Mouse (Mus musculus): ENCODE data around the gene Htra3.

The Htra3 gene

DNA sequence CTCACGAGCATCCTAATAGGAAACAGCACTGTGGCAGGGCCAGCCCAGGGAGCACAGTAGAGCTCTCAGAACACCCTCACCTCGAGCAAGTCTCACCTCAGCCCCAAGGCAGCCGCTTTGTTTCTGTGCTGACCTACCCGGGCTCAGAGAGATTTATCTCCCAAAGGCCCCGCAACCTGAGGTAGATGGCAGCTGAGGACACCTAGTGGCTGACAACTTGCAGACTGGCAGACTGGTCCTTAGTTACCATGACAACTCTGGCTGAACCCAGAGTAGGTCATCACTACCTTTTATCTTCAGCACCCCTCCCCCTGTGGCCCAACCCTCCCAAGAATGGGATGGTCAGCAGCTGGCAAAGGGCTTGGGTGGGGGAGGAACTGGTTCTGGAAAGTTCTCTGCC is 16.2 kb upstream of the Htra3 start:
- DNase-seq (ENCODE audit: inconsistent ontology term), result no peak

DNA sequence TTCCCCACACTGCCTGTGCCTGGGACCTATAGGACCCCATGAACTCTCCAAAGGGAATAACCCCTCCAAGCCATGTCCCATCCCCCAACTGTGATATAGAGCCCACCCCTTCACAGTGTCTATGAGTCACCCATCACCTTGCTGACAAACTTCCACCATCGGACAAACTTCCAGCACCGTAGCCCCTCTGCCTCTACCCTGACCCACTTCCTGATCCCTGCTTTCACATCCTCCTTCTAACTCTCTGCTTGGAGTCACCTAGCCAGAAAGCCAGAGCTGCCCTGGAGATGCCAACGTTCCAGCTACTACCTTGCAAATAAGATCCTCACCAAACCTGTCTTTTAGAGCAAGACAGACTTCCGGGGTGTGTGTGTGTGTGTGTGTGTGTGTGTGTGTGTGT is 14.1 kb upstream of the Htra3 start:
- no peak for DNase-seq (ENCODE audit: inconsistent ontology term)

DNA sequence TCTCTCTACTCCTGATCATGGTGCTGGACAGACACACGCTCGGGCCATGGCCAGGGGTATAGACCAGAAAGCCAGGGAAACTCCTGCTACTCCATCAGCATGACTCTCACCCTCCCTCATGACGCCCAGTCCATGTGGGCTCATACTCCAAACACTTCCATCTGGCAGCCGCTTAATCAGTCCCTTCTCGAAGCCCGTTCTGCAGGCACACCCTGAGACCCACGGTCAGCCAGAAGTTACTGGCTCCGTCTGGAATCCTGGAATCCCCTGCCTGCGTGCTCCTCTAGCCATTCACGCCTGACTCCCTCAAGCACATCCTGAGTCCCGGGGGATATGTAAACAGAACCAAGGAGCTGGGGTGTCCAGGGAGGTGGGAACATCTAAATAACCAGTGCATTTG is 11.7 kb upstream of the Htra3 start:
- DNase-seq (ENCODE audit: inconsistent ontology term), result no peak

DNA sequence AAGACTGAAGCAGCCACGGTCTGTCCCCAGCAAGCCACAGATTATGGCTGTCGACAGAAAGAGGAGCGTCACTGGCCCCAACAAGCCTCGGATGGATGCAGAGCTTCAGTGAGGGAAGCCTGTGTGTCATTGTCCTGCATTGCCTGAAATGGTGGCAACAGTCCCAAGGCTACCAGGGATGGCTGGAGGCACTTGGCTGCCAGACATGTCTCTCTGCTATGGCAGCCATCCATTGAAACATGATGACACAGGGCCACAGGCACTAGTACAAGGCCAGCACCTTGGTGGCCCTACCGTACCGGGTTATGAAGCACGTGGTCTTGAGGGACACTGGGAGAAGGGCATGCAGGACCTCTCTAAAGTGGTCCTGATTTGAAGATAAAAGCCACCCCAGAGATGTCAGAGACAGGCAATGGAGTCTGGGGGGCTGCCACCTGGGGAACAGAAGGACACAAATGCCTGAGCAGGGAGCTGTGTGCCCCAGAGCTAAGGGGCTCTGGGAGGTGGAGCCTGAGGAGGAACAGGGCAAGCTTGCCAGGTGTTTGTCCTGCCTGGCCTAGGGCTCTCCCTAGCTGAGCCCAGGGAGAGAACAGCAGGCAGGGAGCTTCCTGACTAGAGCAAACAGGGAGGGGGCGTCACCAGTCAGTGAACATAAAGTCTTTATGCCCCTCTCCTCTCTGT is 11.0 kb upstream of the Htra3 start:
- peak; percentile 81 for DNase-seq (ENCODE audit: inconsistent ontology term)

DNA sequence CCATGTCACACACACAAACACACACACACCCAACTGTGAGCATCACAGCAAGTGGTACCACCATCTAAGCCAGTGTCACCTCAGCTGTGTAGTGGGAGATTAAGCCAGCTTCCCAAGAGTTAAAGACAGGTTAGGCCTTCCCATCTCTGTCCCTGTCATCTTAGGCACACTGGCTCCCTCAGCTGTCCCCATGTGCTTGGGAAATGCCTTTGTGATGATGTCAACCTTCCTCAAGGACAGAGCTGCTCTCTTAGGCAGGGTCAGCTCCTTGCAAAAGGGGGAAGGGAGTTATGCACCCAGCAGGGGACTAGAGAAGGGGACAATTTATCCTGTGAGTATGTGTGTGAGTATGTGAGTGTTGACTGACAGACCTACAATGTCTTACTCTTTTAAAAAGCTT is 9.8 kb upstream of the Htra3 start:
- no peak for DNase-seq (ENCODE audit: inconsistent ontology term)

DNA sequence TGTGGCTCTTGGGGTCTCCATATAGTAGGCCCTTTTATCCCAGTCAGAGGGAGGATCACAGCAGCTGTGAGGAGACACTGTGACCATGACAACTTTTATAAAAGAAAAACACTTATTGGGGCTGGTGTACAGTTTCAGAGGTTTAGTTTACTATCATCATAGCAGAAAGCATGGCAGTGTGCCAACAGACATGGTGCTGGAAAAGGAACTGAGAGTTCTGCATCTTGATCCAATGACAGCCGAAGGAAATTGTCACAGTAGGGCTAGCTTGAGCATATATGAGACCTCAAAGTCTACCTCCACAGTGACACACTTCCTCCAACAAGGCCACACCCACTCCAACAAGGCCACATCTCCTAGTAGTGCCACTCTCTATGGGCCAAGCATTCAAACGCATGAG is 9.3 kb upstream of the Htra3 start:
- DNase-seq (ENCODE audit: inconsistent ontology term), result no peak

DNA sequence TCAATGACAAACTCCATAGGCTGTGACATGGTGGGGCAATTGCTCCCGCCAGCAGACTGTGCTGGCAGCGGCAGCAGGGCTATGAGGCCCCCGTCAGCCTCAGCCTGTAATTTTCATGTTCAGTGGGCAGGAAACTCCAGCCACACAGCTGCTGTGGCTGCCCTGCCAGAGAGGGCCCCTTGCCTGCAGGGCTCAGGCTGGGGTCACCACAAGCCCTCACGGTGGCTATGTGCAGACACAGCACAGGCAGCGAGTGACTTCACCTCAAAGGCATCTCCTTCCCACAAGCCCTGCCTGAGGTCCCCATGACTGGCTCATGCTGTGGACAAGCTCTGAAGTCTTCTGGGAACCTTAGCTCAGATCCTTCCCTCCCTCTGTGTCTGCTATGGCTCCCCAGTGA is 7.5 kb upstream of the Htra3 start:
- peak; percentile 92 for DNase-seq (ENCODE audit: inconsistent ontology term)

DNA sequence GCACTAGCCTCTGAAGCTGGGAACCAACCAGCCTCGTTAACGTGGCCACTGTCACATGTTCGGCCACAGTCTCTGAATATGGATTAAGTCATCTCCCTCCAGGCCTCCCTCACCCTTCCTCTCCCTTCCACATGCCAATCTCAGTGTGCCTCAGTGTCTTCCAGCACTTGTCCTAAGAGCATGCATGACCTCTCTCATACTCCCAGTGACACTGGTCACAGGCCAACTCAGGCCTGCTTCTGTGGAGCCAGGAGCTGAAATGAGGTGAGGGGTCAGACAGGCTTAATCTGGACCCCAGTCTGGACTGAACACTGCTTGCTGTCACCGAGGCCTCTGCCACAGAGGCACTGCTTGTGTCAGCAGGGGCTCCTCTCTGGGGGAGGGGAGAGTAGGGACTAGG is 6.8 kb upstream of the Htra3 start:
- DNase-seq (ENCODE audit: inconsistent ontology term), result no peak

DNA sequence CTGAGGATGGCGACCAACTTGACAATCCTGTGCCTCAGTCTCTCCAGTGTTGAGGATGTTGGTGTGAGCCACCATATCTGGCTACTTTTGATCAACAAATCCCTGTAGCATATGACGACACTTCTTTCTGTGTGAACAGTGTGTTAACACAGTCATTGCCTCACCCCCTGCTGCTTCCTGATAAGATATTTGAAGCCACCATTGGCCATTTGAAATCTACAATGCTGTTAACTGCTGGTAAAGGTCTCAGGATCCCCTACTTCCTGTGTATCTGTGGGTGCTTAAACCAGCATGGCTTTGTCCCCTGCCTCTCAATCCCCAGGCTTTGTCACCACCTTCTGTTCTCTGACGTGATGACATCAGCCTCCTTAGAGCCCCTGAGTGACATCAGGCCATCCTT is 5.5 kb upstream of the Htra3 start:
- DNase-seq (ENCODE audit: inconsistent ontology term), result no peak

DNA sequence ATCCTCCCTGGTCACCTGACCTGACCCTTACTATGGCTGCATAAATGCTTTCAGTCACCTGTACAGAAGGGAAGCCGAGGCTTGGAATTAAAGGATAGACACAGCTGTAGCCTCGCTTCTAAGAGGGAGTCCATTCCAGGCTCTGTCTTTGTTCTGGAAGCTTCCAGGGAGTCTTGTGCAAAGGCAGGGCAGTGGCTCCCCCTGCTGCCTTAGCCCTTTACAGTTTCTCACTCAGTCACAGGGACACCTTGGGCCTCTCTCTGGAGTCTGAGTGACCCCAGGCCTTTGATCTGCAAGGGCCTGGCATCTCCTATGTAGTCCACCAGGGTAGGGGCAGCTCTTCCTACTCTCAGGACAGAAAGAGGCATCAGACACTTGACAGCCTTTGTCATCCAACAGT is 1.4 kb upstream of the Htra3 start:
- DNase-seq (ENCODE audit: inconsistent ontology term), result no peak

DNA sequence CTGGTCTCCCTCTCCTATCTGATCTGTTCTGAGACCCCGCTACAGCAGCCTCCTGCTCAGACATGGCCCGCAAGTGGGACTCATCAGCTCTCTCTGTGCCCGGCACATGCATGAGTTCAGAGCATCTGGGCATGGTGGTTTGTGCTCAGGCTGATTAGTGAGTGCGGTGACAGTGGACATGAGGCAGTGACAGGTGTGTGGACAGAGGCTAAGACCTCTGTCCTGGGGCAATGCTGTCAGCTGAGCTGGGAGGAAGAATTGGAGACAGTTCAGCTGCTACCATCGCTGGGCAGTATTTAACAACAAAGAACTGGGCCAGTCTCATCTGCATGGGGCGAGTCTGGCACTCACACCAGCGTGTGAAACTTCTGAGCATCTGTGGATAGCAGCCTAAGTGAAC is 2.6 kb downstream of the Htra3 start:
- DNase-seq (ENCODE audit: inconsistent ontology term), result no peak

DNA sequence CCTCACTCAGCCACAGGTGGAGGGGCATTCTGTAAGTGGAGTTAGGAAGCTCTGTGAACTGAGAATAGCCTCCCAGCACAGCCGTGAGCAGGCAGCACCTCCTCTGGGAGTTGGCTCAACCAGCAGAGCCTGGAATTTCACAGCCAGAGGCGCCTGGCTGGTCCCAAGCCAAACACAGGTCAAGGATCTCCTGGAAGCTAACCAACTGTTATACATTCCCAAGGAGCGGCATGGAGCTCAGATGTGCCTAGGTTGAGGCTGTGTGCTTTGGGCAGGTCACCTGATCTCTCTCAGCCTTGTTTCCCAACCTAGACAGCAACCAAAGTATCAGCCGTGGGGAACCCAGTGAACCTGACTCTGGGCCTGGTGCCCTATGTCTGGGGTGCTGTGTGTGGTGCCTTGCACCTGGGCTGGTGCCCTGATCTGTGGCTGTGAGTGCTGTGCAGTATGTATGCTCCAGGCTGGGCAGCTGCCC is 5.5 kb downstream of the Htra3 start:
- peak; percentile 65 for DNase-seq (ENCODE audit: inconsistent ontology term)

DNA sequence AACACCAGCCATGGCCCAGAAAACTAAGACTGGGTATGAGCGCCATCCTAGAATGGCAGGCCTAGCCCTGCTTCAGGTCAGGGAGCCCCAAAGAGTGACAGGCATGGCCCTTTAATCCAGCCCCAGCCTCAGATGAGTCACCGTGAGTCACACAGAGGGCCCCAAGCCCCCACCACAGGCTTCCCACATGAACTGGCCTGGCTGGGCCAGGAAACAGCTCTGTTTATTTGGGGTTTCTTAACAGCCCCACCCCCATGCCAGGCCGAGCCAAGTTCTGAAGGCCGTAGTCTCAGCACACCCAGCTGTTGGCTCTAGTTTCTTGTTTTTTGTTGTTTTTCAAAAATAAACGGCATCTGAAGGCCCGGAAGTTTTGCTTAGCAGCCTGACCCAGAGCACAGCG is 6.5 kb downstream of the Htra3 start:
- DNase-seq (ENCODE audit: inconsistent ontology term), result peak; percentile 97

DNA sequence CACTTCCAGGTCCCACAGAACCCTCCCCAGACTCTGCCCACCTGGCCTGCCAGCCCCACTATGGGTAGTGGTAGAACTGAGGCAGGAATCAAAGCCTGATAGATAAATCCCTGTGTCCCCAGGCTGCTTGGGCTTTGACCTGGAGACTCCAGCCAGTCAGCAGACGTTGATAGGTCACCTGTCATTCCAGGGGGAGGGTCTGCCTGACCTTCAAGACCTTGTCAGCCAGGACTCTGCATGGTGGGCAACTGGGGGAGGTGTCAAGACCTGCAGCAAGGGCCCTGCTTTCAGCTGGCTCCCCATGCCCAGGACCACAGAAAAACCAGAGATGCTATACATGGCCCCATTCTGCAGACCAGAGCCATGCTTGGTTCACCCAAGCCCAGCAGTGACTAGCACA is 7.0 kb downstream of the Htra3 start:
- no peak for DNase-seq (ENCODE audit: inconsistent ontology term)

DNA sequence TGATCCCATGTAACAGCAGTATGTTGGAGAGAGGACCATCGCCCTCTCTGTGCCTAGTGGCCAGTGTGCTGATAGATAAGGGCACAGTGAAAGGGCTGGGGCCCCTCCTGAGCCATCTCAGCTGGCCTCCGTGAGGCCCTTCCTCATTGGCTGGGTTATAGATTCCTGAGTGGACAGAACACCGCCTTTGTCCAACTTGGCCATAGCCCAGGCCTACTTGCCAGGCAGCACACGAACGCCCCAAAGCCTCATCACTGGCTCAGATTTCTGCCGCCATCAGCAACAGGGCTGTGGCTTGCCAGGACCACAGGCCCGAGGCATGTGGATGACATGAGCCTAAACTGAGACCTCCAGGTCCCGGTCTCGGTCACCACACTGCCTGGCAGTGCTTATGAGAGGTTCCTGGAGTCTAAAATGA is 8.1 kb downstream of the Htra3 start:
- DNase-seq (ENCODE audit: inconsistent ontology term), result peak; percentile 92

DNA sequence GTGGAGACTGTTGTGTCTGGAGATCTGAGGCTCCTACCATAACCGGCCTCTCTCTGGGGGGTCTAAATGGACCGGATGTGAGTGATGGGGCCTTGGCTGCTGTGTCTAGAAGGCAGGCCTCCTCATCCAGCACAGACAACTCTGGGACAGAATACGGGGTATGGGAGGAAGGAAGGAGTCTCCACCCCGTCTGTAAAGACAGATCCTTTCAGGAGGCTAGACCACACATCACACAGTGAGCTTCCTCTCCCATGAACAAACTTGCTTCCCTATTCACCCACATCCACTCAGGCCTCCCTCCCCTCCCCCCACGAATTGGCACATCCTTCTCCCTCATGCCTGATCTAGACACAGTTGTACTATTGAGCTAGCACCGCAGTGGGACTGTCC is 9.2 kb downstream of the Htra3 start:
- DNase-seq (ENCODE audit: inconsistent ontology term), result no peak

DNA sequence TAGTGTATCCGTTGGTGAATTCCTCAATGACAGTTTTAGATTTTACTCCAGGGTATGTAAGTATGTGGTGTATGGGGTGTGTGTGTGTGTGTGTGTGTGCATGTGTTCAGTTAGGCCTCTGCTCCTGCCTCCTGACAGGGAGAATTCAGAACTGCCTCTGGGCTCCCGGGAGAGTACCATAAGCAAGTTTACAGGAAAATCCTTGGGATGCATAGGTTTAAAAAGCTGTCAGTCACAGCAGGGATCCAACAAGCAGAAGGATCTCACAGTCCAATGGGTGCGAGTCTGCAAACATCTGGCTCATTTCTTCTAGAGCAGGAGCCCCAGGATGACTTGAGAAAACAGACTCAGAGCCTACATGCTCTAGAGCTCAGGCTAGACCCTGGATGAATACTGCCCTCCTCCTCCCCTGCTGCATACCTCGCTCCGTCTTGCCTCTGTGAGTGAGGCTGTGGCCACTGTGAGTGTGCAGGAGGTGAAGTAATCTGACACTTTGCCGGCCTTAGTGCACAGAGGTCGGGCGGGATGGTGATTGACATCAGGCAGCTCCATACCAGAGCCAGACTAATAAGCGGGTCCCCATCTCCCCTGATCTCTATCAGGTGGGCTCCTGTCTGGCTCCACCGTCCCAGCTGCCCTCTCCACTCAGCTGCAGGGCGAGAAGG is 9.7 kb downstream of the Htra3 start:
- no peak for DNase-seq (ENCODE audit: inconsistent ontology term)

DNA sequence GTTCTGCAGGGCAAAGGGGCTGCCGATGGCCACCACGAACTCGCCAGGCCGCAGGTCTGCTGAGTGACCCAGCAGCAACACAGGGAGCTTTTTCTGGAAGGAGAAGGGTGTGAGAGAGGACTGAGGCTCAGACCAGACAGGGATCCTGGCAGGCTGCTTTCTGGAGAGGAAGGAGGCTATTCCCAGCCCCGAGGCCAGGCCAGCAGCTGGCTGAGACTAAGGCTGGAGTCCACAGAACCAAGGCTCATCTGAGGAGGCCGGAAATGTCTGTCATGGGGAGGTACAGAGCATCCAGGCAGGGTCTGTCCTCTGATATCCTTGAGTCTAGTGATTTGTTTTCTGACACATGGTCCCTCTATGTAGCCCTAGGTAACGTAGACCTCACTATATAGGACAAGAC is 13.4 kb downstream of the Htra3 start:
- DNase-seq (ENCODE audit: inconsistent ontology term), result no peak

DNA sequence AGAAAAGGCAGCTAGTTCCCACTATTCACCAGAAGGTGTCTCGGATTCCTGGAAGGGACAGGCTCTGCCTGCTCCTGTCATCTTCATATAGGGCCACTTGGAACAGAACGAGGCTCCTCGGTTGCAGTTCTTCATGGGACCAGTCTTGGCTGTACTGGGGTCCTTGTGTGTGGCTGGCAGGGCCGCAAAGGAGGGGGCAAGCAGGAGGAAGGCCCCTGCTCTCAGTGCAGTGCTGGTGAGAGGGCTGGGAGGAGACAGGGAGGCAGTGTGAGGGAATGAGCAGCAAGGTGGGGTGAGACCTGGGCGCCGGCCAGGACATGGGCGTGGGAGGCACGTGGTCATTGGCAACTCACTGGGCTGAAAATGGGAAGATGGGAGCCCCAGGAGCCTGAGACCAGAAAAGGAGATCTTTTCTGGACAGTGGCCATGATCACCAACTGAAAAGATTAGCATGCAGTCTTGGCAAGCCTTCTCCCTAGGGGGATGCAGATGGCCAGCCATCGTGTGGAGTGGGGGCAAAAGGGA is 17.5 kb downstream of the Htra3 start:
- peak; percentile 46 for DNase-seq (ENCODE audit: inconsistent ontology term)

DNA sequence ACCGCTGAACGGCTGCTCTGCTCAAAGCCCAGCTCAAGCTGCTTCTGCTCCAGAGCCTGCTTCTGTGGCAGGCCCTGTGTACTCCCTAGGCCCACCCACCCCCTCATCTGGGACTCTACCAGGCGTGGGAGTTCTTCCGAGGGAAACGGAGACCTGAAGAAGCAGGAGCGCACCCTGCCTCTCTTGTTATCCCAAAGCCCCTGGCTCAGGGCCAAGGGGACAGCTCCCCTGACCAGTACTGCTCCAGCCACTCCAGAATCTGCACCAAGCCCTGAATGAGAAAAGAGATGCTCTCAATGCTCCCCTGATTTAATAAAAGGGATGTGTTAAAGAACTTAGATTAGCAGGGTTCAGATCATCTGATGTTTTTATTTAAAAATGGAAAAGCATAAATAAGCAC is 18.4 kb downstream of the Htra3 start:
- DNase-seq (ENCODE audit: inconsistent ontology term), result peak; percentile 27

DNA sequence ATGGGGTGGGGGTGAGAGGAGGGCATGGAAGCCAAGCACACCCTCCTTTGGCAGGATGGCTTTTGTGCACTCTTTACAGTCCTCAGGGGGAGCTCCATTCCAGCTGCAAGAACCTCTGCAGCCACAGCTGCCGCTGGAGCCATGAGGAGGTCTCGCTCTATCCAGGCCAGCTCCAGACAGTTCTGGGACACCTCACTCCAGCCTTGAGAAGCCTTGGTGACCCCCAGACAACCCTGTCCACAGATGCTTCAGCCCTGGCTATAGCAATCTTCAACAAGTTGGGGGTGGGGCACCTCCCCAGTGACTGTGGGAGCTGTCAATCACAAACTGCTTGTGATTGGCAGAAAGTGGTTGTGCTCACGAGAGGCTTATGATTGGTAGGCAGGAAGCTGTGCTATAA is 20.1 kb downstream of the Htra3 start:
- no peak for DNase-seq (ENCODE audit: inconsistent ontology term)

DNA sequence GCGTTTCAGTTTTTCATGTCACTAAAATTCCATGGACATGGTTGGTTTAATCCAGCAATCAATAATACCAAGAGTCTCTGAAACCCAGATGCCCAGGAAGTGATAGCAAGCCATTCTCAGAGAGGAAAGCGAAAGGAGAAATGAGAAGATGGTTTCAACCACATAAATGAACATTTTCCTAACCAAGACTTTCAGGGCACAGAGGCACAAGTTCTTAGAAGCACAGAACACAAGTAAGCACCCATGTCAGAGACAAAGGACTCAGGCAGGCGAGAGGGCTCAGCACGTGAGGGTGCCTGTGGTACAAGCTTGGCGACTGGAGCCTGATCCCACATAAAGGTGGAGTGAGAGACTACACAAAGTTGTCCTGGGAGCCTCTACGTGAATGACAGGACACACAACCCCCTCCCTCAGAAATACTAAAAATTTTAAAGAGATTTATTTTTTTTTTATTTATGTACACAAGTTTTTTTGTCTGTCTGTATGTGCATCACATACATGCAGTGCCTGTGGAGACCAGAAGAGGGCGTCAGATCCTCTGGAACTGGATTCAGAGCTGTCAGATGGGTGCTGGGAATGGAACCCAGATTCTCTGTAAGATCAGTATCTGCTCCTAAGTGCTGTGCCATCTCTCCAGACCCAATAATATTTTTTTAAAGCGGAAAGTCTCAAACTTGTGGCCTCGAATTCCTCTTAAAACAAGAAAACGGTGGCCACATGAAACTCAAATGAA is 23.7 kb downstream of the Htra3 start:
- DNase-seq (ENCODE audit: inconsistent ontology term), result no peak
